Mouse (Mus musculus) forebrain, postnatal 0 days (tissue): Measurements from ENCODE around the gene Plxna4. TPM values are rescaled to one million over a fixed set of nuclear protein-coding genes. Genes with fewer than 3 reads are reported as not detected.

Experiments used
- ATAC-seq: fragments of 200-750 bp; cut with Nextera tagmentation; 2 replicates; pipeline ENCODE4 v1.8.0; 2017; ENCODE audit warnings: mild to moderate bottlenecking, moderate library complexity
- DNase-seq: peaks from one replicate; pipeline ENCODE4 v3.0.0-alpha.2; 2015
- H3K27ac ChIP-seq: fragments of 300-500 bp; sonication (generic); 2 replicates; pipeline ENCODE4 v1.5.1; 2014; ENCODE audit warnings: low read depth, mild to moderate bottlenecking, antibody characterized with exemption, low read length, moderate library complexity, mixed read lengths
- H3K27me3 ChIP-seq: fragments of 300-500 bp; sonication (generic); 2 replicates; pipeline ENCODE4 v1.6.1; 2014; ENCODE audit warnings: mild to moderate bottlenecking, low read length, mixed read lengths; ENCODE audit not compliant: insufficient read depth
- H3K36me3 ChIP-seq: fragments of 300-500 bp; sonication (generic); 2 replicates; pipeline ENCODE4 v1.6.1; 2014; ENCODE audit warnings: mild to moderate bottlenecking, moderate library complexity; ENCODE audit not compliant: insufficient read depth
- H3K4me1 ChIP-seq: fragments of 300-500 bp; sonication (generic); 2 replicates; pipeline ENCODE4 v1.6.1; 2014; ENCODE audit warnings: antibody characterized with exemption; ENCODE audit not compliant: insufficient read depth
- H3K4me2 ChIP-seq: fragments of 300-500 bp; sonication (generic); 2 replicates; pipeline ENCODE4 v1.6.1; 2014; ENCODE audit warnings: low read depth, mild to moderate bottlenecking, moderate library complexity
- H3K4me3 ChIP-seq: fragments of 300-500 bp; sonication (generic); 2 replicates; pipeline ENCODE4 v1.5.1; 2014; ENCODE audit warnings: low read depth, low read length, mixed read lengths
- H3K9ac ChIP-seq: fragments of 300-500 bp; sonication (generic); 2 replicates; pipeline ENCODE4 v1.6.1; 2014; ENCODE audit warnings: mild to moderate bottlenecking
- H3K9me3 ChIP-seq: fragments of 300-500 bp; sonication (generic); 2 replicates; pipeline ENCODE4 v1.6.1; 2016; ENCODE audit warnings: low read length
- CTCF ChIP-seq: sonication (generic); IDR thresholded peaks from 2 replicates; pipeline ENCODE4 v1.5.1; 2016; ENCODE audit warnings: antibody characterized with exemption, control low read depth, low read depth
- WGBS: fragments of 180-500 bp; shearing (Covaris S2); extraction: QIAGEN DNeasy Blood & Tissue Kit; methylation state at CpG from one replicate; pipeline ENCODE4 v1.1.7; 2014; 5-methylcytosine and 5-hydroxymethylcytosine counted together
- polyA plus RNA-seq: library from polyadenylated mRNA; unstranded; fragments of >200 nt; fragmentation: Nextera tagmentation; extraction: Ambion mirVana; gene quantifications from 2 replicates; pipeline ENCODE4 v1.2.1, GENCODE M21; 2015
- total RNA-seq: library from RNA; depleted of rRNA; stranded (reverse); fragments of >200 nt; gene quantifications from 2 replicates; pipeline ENCODE4 v1.2.3, GENCODE M21; 2014

Gene Plxna4
- total and polyA plus RNA-seq, 2 experiments from 2014 or later: 12.0 to 51.5 TPM

- no peak overlapping the region for H3K9ac ChIP-seq
- DNase-seq (no peak), ATAC-seq (no peak)
- H3K4me3 ChIP-seq: no peak overlapping the region
- no peaks in the 10 kb centered on the region for H3K4me1 ChIP-seq
- H3K36me3 ChIP-seq: no peaks in the 10 kb centered on the region
- no peak for TF ChIP-seq CTCF
- H3K4me2 ChIP-seq: no peak overlapping the region
- no peaks in the 10 kb centered on the region for H3K9me3 ChIP-seq
- no peaks in the 10 kb centered on the region for H3K27me3 ChIP-seq
- no peak overlapping the region for H3K27ac ChIP-seq
These were observed 306.5 kb downstream of the Plxna4 start for GRCm38 (mm10) chr6:32281457-32281856.

GRCm38 (mm10) chr6:32280728-32281127 is 307.3 kb downstream of the Plxna4 start:
- Histone ChIP-seq H3K4me3 (no peak overlapping the region), H3K27ac (no peak overlapping the region), H3K27me3 (no peaks in the 10 kb centered on the region), H3K36me3 (no peaks in the 10 kb centered on the region), H3K4me1 (no peaks in the 10 kb centered on the region), H3K9ac (no peak overlapping the region), H3K4me2 (no peak overlapping the region), H3K9me3 (no peaks in the 10 kb centered on the region)
- DNase-seq: no peak
- 15% methylated on average over 2 of the region's 2 CpGs for WGBS
- no peak for ATAC-seq
- TF ChIP-seq CTCF: no peak

DNA sequence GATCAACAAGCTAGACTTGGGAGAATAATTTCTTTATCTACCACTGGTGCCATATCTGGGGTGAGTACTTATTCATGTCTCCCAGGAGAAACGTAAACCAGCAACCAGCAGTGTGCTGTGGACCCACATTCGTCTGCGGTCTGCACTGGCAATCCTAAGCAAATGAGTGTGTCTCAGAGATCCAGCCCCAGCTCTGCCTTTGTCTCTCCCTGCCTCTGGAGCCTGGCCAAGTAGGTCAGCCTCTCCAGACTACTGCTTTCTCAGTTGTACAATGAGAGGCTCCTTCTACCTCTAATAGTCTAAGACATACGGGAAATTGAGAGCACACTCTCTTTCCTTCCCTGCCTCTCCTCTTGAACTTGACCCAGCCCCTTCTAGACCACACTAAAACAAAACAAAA is 316.5 kb downstream of the Plxna4 start:
- 31% methylated on average over 4 of the region's 4 CpGs for WGBS
- H3K4me2 ChIP-seq: no peak overlapping the region
- no peaks in the 10 kb centered on the region for H3K9me3 ChIP-seq
- H3K27me3 ChIP-seq: no peaks in the 10 kb centered on the region
- H3K27ac ChIP-seq: no peak overlapping the region
- H3K4me3 ChIP-seq: no peak overlapping the region
- no peaks in the 10 kb centered on the region for H3K36me3 ChIP-seq
- peak; percentile 50 for DNase-seq
- H3K9ac ChIP-seq: no peak overlapping the region
- no peak for TF ChIP-seq CTCF
- H3K4me1 ChIP-seq: no peaks in the 10 kb centered on the region; the same call in 1 of the 2 replicates
- peak; percentile 69 for ATAC-seq

GRCm38 (mm10) chr6:32266085-32266484 is 321.9 kb downstream of the Plxna4 start:
- Histone ChIP-seq H3K4me1 (peaks cover 4% of the 10 kb centered on the region), H3K9ac (no peak overlapping the region), H3K27me3 (no peaks in the 10 kb centered on the region), H3K27ac (no peak overlapping the region), H3K4me2 (no peak overlapping the region), H3K4me3 (no peak overlapping the region), H3K36me3 (no peaks in the 10 kb centered on the region), H3K9me3 (no peaks in the 10 kb centered on the region)
- DNase-seq: no peak
- no peak for ATAC-seq
- TF ChIP-seq CTCF: no peak
- WGBS: 78% methylated on average over 7 of the region's 7 CpGs

- WGBS: 11% methylated on average over 3 of the region's 3 CpGs
- Histone ChIP-seq H3K36me3 (no peaks in the 10 kb centered on the region), H3K27ac (no peak overlapping the region), H3K9me3 (no peaks in the 10 kb centered on the region), H3K27me3 (no peaks in the 10 kb centered on the region), H3K4me1 (peaks cover 15% of the 10 kb centered on the region), H3K4me3 (no peak overlapping the region), H3K4me2 (no peak overlapping the region), H3K9ac (no peak overlapping the region)
- TF ChIP-seq CTCF: no peak
- peak; percentile 91 for ATAC-seq
- peak; percentile 62 for DNase-seq
These were observed 326.7 kb downstream of the Plxna4 start for GRCm38 (mm10) chr6:32261339-32261738.

- Histone ChIP-seq H3K27ac (no peak overlapping the region), H3K4me3 (no peak overlapping the region), H3K36me3 (no peaks in the 10 kb centered on the region), H3K27me3 (no peaks in the 10 kb centered on the region), H3K4me2 (no peak overlapping the region), H3K9me3 (no peaks in the 10 kb centered on the region), H3K4me1 (peaks cover 15% of the 10 kb centered on the region), H3K9ac (no peak overlapping the region)
- no peak for TF ChIP-seq CTCF
- ATAC-seq (peak; percentile 21; the same call in 1 of the 2 replicates), DNase-seq (no peak)
- 62% methylated on average over 5 of the region's 5 CpGs for WGBS
These were observed 327.7 kb downstream of the Plxna4 start for GRCm38 (mm10) chr6:32260341-32260740.

DNA sequence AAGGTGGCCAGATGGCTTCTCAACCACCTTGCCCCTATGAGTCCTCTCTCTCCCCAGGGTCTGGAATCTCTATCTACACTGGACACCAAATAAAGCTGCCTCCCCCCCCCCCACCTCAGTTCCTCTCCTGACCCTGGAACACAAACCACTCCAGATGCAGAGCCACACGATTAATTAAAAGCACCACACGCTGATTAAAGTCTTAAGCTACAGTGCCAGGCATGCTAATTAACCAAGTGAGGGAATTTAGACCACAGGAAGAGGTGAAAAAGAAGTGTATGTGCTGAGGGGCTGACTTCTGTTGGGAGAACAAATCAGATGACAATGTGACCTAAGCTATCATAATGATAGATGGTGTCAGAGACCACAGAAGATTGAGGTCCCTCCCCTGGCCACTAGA is 332.8 kb downstream of the Plxna4 start:
- WGBS: 13% methylated on average over 2 of the region's 2 CpGs

More for the DNA sequence above, 332.8 kb downstream of the Plxna4 start:
- Histone ChIP-seq H3K4me1 (peaks cover 12% of the 10 kb centered on the region), H3K4me3 (no peak overlapping the region), H3K4me2 (no peak overlapping the region), H3K9ac (no peak overlapping the region), H3K9me3 (no peaks in the 10 kb centered on the region), H3K27me3 (no peaks in the 10 kb centered on the region), H3K27ac (no peak overlapping the region), H3K36me3 (no peaks in the 10 kb centered on the region)
- no peak for TF ChIP-seq CTCF
- no peak for ATAC-seq
- DNase-seq: no peak
